15 mouse cellular contexts compared by ENCODE assay signal in genomic region chr12:40414682-40415311, GRCm38 (mm10). TPM values are rescaled to one million over a fixed set of nuclear protein-coding genes. Genes with fewer than 3 reads are reported as not detected.
DNase-seq lines count a peak whose midpoint lies in the region; ATAC-seq and TF ChIP-seq lines count a peak whose summit lies in the region.
"Had no signal": no experiment of that assay in that cellular context is flagged by ENCODE, and none has a peak within 500 bp of the region (broad histone marks: within the 10 kb centered on the region; RNA-seq: fewer than 3 reads in every experiment).

No protein-coding gene starts in this region.

- H3K4me1 ChIP-seq in midbrain, embryonic 11.5 days (ENCODE audit: control insufficient read depth, insufficient read depth, low read length): peaks cover 13% of the 10 kb centered on the region
- peaks cover 2% of the 10 kb centered on the region; the same call in 1 of the 2 replicates for H3K4me1 ChIP-seq in olfactory bulb, adult 2 months (ENCODE audit: control insufficient read depth, insufficient read depth, low read length)
- H3K4me1 ChIP-seq: liver, embryonic 15.5 days had no signal

- H3K4me3 ChIP-seq in midbrain, embryonic 11.5 days (ENCODE audit: low read depth, low read length): no peak overlapping the region
- no peak overlapping the region for H3K4me3 ChIP-seq in olfactory bulb, adult 2 months (ENCODE audit: insufficient read depth, low read depth, low read length)
- H3K4me3 ChIP-seq: liver, embryonic 15.5 days; myocyte had no signal

- TF ChIP-seq POLR2A in olfactory bulb, adult 2 months (IDR thresholded peaks at IDR 0.05; ENCODE audit: insufficient read depth, low read depth, low read length): no peak

- no peak for TF ChIP-seq CTCF in olfactory bulb, adult 2 months (IDR thresholded peaks at IDR 0.05; ENCODE audit: insufficient read depth, low read depth, low read length)

- 29% methylated on average over 5 of the region's 5 CpGs for WGBS in midbrain, embryonic 11.5 days
- 24% methylated on average over 5 of the region's 5 CpGs for WGBS in olfactory bulb, adult 2 months

- H3K4me2 ChIP-seq in midbrain, embryonic 11.5 days: no peak overlapping the region
- H3K4me2 ChIP-seq: liver, embryonic 15.5 days had no signal

- no peak overlapping the region for H3K9ac ChIP-seq in midbrain, embryonic 11.5 days (ENCODE audit: low read length)
- H3K9ac ChIP-seq: liver, embryonic 15.5 days had no signal

- no peaks in the 10 kb centered on the region for H3K36me3 ChIP-seq in midbrain, embryonic 11.5 days (ENCODE audit: control insufficient read depth, insufficient read depth, low read length)

- H3K27me3 ChIP-seq in midbrain, embryonic 11.5 days (ENCODE audit: control insufficient read depth, insufficient read depth, low read length): no peaks in the 10 kb centered on the region
- H3K27me3 ChIP-seq: liver, embryonic 15.5 days had no signal

- peak; percentile 98 for ATAC-seq in frontal cortex, adult (ENCODE audit: low TSS enrichment)
- ATAC-seq in midbrain, embryonic 11.5 days (ENCODE audit: low FRiP score): peak; percentile 79

- no peak overlapping the region for H3K27ac ChIP-seq in midbrain, embryonic 11.5 days (ENCODE audit: low read depth, low read length)
- peak overlapping the region; percentile 96 for H3K27ac ChIP-seq in olfactory bulb, adult 2 months (ENCODE audit: insufficient read depth, low read depth, low read length)
- H3K27ac ChIP-seq: liver, embryonic 15.5 days had no signal

- H3K9me3 ChIP-seq in midbrain, embryonic 11.5 days (ENCODE audit: control insufficient read depth, low read length): no peaks in the 10 kb centered on the region
- H3K9me3 ChIP-seq: liver, embryonic 15.5 days had no signal

- no peak for DNase-seq in frontal cortex, postnatal 14 days (ENCODE audit: low spot score in 2 of 2)
- DNase-seq in right cerebral cortex, postnatal 25 days: peak; percentile 23
- no peak for DNase-seq in right cerebral cortex, postnatal 4 days
- no peak for DNase-seq in midbrain, embryonic 11.5 days (ENCODE audit: low spot score, missing footprints)
- DNase-seq in thymus, postnatal 36 days: no peak
- no peak for DNase-seq in natural killer cell, adult 2 months (ENCODE audit: low spot score in 2 of 2)
- DNase-seq: B cell, adult 2 months; cerebellum, adult 11-12 months; kidney, adult 11 months; lung, postnatal 4 days; thymus, postnatal 4 days had no signal

RNA-seq across cellular contexts. Expression of gene Zfp277, which starts 30.9 kb away (rescaled TPM):
- polyA plus RNA-seq in midbrain, embryonic 11.5 days (2014; fragmentation: Nextera tagmentation; extraction: Ambion mirVana): 40.0 and 43.7 TPM in 2 replicates
- not detected in 2 replicates for polyA plus RNA-seq in olfactory bulb, adult 2 months (2012; ENCODE audit: insufficient read depth, insufficient read length, low replicate concordance, missing spikeins)

RNA-seq across cellular contexts. Expression of gene Dock4, which starts 31.0 kb away (rescaled TPM):
- polyA plus RNA-seq in midbrain, embryonic 11.5 days (2014; fragmentation: Nextera tagmentation; extraction: Ambion mirVana): 10.2 and 12.6 TPM in 2 replicates
- not detected in 2 replicates for polyA plus RNA-seq in olfactory bulb, adult 2 months (2012; ENCODE audit: insufficient read depth, insufficient read length, low replicate concordance, missing spikeins)

Comparison
In these comparisons a context has a peak if more than half of its experiments do, and no peak if none do; other contexts are left out.
1. RNA of gene Zfp277, which starts 30.9 kb away (polyA plus RNA-seq): 40.0 to 43.7 TPM in midbrain, embryonic 11.5 days; not detected in olfactory bulb, adult 2 months; every median in the first group is over 10 times any median in the second.